Mouse (Mus musculus) thymus, adult 18-20 months (tissue): Measurements from ENCODE around the gene Clec16a.

ENCODE experiments used
- DNase-seq, 2 experiments: peaks; one replicate each; pipeline ENCODE4 v3.0.0; 2022; ENCODE audit warnings: mixed read lengths in 2 of 2

The Clec16a gene

DNA sequence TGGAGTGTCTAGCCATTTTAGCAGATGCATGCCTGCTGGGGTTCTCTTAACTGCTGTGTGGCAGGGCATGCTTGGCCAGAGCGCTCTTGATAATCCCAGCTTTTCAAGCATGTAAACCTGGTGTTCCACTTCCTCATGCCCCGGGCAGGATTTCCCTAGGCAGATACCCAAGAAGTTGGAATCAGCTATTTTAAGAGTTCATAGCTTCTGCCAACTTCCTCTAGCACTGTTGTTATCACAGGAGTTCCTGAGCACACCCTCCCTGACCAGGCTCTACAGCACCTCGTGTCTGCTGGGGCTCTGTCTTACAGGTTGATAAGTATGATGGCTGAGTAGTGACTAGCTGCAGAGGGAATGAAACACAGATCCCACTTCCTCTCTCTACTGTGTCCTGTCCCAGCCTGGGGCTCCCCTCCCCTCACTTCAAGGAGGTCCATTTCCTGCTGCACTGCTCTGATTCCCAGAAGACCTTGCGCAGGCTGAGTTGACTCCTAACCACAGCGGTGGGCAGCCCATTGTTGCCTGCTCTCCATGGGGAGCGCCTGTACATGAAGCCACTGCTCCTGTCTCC, 144.7 kb downstream of the Clec16a start:
- DNase-seq: peak; percentile 71 to 88

DNA sequence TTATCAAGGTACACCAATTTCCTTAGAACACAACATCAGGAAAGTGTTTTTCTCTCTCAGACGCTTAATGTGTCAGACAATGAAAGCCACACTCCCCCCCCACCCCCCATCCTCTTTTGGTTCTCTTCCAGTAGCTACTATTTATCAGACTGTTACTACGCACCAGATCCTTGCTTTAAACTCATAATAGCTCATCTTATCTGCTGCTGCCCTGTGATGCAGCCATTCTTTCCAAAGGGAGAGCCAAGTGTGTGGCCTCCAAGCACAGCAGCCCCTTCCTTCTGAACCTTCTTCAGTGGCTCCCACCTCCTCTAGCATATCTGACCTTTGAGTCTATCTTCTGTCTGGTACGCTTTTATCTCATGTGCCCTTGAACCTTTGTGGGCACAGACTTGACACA, 145.3 kb downstream of the Clec16a start:
- no peak for DNase-seq

GRCm38 (mm10) chr16:10691705-10692104, 146.6 kb downstream of the Clec16a start:
- no peak for DNase-seq

DNA sequence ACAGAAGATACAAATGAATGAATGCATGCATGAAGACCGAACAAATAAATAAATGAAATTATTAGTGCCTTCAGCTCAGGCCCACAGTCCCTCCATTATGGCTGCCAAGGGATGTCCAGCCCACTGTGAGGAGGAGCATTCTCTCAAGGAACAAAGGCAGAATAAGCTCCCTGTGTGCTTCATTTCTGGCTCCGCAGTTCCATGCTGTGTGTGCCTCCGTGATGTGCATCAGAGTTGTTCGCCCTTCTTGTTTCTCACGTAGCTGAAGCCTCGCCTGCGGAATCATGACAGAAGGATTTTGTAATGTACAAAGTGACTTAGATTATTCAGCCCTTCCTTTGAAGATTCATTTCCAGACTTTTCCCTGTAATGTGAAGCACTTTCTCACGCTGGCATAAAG, 147.7 kb downstream of the Clec16a start:
- no peak for DNase-seq

DNA sequence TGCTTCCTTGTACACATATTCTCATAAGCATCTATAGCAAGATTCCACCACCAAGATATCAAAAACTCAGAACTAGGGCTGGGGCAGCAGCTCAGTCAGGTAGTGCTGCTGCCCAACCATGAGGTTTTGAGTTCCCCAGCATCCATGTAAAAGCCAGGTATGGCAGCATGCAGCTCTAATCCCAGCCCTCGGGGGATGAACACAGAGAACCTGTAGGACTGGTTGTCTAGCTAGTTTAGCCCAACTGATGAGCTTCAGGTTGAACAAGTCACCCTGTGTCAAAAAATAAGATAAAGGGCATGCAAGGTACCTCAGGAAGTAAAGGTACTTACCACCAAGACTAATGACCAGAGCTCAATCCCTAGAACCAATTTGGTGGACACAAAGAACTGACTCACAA, 148.3 kb downstream of the Clec16a start:
- no peak for DNase-seq

- no peak for DNase-seq
These were observed 149.3 kb downstream of the Clec16a start for GRCm38 (mm10) chr16:10694414-10694851.

- peak in 1 of 2 experiments; percentile 61 for DNase-seq
These were observed 152.9 kb downstream of the Clec16a start for GRCm38 (mm10) chr16:10697861-10698659.

DNA sequence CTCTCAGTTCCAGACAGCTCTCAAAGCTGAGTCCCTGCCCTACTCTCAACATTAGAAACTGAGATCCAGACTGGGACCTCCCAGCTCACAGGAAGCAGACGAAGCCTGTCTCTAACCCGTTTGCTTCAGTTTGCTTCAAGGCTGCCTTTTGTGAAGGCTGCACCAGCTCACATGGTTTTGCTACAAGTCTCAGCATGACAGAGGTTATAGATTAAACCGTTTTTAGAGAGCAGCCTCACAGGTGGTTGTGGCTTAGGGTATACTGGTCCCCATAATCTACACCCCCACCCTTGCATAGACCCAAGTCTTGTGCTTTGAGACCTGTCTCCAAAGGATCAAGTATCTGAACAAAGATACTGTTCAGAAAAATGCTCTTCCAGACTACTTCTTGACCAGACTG, 154.2 kb downstream of the Clec16a start:
- DNase-seq: peak in 1 of 2 experiments; percentile 78

DNA sequence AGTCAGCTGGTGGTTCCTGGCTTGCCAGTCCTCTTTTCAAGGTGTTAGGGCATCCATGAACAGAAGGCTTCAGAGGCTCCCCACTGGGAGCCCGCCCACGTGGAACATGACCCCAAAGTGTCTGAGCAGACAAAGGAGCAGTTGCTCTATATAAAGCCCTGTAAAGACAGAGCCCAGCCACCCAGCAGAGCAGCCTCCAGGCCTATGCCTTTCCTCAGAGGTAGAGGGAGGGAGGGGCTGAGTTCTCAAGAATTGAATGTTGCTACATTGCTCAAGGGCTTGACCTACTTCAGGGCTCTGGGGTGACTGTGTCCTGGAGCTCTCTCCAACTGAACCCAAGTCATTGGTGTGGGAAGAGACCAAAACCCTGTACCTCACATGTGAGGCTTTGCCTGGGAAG, 155.0 kb downstream of the Clec16a start:
- DNase-seq: peak; percentile 65 to 81

DNA sequence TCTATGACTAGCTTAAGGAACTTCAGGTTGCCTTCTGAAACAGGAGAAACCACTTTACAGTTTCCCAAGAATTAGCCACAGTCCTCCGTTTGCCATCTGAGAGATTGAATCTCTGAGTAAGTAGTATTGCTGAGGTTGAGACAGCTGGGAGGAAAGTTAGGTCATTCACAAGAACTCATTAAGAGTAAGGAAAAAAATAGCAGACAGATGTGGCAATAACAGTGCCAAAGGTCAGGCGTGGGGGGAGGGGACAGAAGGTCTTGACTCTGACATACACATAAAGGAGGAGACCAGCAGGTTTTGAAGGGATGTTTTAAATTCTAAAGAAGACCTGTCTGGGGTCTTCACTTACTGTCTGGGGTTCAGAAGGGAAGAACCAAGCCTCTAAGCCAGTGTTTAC, 157.3 kb downstream of the Clec16a start:
- DNase-seq: no peak

DNA sequence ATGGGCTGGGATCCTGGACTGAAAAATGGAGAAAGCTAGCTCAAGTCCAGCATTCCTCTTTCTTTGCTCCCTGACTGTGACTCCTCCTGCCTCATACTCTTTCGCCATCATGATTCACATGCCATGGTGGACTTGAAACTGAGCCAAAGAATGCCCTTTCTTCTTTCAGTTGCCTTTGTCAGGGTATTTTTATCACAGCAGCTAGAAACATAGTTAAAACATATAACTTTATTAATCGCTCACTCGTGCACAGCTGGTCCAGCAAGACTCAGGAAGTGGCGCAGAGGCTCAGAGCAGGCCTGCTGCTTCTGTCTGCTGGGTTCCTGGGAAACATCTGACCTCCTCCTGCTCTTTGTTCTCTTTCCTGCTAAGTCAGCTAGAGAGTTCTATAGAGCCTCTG, 158.8 kb downstream of the Clec16a start:
- no peak for DNase-seq

DNA sequence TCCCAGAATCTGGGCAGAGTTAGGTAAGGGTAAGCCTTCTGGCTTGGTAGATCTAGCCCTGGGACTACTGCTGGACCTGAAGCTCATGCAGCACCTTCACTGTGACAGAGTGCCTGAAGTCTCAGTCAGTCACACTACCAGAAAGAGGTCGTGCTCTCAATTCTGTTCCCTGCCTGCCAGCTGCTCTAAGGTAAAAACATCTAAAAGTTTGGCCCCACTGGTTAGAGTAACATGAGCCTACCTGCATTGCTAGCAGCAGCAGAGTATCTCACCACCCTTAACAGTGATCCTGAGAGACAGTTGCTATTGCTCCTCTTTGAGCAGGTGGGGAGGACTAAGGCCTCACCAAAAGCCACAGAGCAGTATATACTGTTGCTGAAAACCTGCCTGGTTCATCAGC, 160.3 kb downstream of the Clec16a start:
- DNase-seq: no peak

- no peak for DNase-seq
These were observed 166.4 kb downstream of the Clec16a start for GRCm38 (mm10) chr16:10711524-10711923.

DNA sequence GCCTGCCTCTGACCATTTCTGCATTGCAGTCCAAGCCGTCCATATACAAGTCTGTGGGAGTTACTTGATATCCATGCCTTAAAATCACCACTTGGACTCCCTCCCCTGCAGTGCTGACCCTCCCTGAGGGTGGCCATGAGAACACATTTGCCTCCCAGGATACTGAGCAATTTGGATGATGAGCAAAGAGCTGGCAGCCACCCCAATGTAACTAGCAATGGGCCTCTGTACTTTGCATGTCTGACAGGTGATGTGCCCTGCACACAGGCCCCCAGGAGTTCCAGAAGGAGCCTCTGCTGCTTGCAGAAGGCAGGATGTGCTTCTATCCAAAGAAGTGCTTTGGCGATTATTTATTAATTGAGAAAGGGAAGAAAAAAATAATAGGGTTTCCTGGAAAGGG, 167.9 kb downstream of the Clec16a start:
- no peak for DNase-seq

GRCm38 (mm10) chr16:10713441-10714239, 168.5 kb downstream of the Clec16a start:
- peak; percentile 67 to 78 for DNase-seq

DNA sequence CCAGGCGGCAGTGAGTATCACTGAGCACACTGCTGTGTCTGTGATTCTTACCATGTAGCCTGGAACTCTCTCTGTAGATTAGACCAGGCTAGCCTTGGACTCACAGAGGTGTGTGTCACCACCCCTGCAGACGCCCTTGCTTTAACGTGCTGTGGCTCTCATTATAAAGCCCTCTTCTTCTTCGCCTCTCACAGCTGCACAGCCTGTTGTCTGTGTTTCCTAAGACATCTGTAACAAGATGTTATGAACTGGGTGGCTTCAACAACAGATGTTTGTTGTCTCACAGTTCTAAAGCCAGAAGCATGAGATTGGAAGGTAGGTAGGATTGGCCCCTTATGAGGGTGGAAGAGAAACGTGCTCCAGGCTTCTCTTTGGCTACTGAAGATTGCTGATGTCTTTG, 170.1 kb downstream of the Clec16a start:
- peak in 1 of 2 experiments; percentile 62 for DNase-seq

DNA sequence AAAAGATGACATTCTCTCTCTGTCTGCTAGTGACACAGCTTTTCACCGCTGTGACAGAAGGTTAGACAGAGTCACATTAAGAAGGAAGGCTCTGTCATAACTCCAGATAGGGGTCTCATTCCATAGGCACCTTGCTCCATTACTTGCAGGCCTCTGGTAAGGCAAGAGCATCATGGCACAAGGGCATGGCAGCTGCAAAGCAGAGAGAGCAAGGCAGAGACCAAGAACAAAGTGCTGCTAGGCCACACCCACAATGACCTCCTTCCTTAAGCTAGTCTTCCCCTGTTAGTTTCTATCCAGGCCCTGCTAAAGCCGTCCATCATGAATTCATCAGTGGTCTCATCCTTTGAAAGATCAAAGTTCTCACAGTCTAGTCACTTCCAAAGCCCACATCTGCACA, 170.5 kb downstream of the Clec16a start:
- DNase-seq: peak in 1 of 2 experiments; percentile 63

DNA sequence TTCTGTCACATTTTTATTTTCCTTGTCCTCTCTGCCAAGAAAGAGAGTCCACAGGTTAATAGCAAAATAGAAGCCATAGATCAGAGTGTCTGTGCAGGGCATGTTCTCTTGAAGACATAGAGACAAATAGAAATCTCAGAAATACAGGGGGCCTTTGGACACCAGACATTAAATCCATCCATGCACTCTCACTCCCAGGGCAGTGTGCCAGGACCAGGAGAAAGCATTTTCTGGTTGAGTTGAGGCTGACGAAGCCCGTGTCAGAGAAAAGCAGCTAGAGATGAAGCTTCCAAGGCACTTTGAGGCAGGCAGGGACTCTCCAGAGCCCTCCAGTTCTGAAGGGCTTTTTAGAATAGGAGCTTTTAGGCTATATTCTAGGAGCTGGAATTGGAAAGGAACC, 171.6 kb downstream of the Clec16a start:
- DNase-seq: no peak

GRCm38 (mm10) chr16:10719971-10720370, 174.8 kb downstream of the Clec16a start:
- DNase-seq: no peak

DNA sequence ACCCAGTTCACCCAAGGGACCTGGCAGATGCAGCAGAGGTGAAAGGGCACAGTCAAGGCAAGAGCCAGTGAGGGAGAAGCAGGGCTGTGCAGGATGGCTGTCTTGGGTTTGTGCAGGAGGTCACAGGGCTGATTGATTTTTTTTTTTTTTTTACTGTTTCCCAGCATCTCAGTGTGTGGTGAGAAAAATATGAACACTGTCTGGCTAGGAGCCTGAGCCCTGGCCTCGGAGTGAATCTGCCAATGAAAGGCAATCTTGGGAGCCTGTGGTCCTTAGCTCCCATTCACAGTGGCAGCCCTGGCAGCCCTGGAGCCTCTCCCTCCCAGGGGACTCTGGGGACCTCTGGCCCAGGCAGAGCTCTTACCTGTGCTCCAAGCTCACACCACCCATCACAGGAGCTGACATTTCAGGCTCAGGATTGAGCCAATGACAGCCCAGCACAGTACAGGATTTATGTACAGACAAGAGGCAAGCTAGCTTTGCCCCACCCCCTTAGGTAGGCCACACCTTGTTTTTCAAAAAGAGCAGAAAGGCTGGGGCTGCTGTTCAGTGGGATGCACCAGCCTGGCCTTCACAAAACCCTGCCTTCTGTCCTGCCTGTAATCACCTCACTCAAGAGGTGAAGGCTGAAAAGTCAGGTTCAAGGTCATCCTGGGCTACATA, 177.9 kb downstream of the Clec16a start:
- DNase-seq: no peak

GRCm38 (mm10) chr16:10723816-10724647, 178.9 kb downstream of the Clec16a start:
- no peak for DNase-seq

- no peak for DNase-seq
These were observed 180.0 kb downstream of the Clec16a start for GRCm38 (mm10) chr16:10725156-10725555.
